Mouse (Mus musculus): ENCODE measurements around the gene Ptpn11.
A peak's percentile ranks its signal among the peaks of the same experiment; 100 is the strongest.

Ptpn11 gene

DNA sequence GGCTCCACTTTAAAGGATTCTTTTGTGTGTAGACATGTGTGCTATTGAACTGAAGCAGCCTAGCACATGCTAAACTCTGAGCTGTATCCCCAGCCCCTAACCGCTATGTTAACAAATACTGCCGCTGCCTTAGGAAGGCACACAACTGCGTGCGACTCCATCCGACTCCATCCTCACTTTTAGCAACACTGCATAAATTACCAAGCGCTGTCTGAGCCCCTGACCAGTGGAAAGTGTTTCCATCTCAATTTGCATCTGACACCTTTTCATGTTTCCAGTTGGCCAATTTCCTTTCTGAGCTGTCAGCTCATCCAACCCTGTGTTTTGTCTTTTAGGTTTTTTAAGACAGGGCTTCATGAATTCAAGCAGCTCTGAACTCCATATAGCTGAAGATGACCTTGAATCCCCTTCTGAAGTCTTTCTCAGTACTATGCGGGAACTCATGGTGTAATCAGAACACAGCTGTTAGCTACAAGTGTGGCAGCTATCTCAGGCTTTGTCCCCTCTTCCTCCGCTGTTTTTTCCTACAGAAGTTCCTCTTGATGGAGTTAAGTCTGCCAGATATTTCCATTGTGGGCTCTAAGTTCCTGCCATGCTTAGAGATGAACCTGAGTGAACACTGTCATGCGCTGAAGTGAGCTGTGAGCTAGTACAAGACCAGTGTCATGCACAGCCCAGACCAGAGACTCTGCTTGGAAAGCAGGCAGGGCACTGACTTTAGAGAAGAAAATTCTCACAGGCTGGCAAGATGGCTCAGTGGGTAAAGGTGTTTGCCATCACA lies 11.9 kb downstream of the Ptpn11 start:
- no peak for DNase-seq

DNA sequence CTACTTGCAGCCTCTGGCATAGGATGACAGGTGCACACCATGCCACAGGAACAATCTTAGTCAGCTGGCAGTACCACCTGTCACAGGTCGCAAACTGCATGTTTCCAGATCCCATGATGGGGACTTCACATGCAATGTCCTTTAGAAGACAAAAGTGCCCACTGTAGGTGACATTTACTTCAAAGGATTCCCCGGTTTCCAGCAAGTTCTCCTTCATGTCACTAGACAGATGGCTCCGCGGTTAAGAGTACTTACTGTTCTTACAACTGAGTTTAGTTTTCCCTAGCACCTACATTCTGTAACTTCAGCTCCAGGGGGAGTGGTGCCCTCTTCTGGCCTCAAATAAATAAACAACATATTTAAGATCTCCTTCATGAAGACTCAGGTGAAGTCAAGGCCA lies 18.4 kb downstream of the Ptpn11 start:
- peak; percentile 19 to 23 for DNase-seq

DNA sequence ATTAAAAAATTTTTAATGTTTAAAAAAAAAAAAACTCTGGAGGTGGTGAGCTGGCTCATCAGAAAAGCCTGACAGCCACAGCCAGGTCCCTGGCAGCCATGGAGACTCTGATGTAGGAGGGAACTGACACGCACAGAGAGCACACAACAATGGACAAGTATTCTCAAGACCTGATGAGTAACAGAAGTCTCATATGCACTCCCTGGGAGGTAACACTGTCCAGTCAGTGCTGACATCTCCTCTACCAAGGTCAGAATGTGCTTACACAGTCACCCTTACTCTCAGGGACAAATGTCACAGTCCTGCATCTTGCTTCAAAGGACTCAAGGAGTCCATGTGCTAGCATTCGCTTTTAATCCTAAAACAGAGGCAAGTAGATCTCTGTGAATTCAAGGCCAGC lies 21.6 kb downstream of the Ptpn11 start:
- DNase-seq: no peak

DNA sequence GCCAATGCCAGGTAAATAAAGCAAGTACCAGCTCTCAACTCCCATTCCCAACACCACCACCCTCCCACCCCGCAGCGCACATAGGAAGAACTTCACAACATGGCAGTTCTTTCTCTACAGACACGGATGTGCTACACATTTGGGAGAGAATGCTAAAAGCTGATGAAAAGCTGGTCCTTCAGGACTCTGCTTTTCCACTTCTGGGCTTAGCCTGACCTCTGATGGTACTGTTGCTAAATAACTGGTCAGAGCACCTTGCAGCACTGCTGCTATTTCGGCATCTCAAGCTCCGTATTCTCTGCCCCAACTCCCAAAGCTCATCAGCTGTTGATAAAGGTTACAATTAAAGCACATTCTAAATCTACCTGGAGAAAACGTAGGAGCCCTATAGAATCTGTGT lies 24.3 kb downstream of the Ptpn11 start:
- no peak for DNase-seq

- DNase-seq: no peak
These were observed 28.3 kb downstream of the Ptpn11 start for GRCm38 (mm10) chr5:121162923-121163322.

DNA sequence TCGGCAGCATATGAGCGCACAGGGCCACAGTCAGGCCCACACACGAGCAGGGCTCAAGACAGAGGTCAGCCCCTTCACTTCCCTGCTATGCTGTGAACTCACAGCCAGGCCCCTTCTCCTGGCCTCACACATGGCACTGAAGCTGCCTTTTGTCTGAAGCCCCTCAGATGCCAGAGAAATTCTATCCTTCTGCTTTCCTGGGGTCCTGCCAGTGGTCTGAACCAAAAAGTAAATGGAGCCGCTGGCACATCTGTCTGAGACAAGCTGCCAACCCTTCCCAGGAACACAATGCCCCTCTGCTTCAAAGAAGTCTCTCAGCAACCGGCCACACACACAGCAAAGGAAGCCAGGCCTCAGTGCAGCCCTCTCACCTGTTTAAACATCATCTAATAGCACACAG lies 28.9 kb downstream of the Ptpn11 start:
- DNase-seq: no peak

GRCm38 (mm10) chr5:121158966-121159365 lies 32.2 kb downstream of the Ptpn11 start:
- DNase-seq: no peak

DNA sequence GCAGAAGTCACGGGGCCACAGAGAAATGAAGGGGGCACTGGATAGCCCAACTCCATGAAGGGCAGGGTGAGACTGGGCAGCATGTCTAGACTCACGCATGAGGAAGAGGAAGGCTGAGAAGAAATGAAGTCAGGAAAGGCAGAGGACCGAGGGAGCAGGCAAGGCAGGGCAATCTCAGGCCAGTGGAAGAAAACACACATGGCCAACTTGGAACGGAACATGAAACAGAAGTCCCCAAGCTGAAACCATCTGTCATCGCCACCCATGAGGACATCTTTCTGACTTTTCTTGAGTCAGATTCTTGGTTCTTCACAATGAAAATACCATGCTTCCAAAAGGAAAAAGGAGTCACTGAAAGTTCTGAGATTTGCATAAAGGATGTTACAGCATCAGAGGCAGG lies 33.7 kb downstream of the Ptpn11 start:
- DNase-seq: no peak

DNA sequence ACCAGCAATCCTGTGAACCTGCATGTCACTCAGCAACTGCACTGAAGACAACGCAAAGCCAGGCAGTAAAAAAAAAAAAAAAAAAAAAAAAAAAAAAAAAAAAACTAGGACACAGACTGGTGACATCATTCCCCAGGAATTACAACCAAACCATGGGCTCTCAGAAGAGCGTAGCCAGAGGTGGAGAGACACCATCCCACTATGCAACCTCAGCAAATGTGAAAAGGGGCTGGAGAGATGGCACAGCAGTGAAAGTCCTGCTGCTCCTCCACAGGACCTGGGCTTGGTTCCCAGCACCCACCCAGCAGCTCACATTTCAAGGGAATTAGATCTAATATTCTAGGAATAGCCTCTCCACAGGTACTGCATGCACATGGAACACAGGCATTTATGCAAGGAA lies 34.2 kb downstream of the Ptpn11 start:
- no peak for DNase-seq

- DNase-seq: no peak
These were observed 35.1 kb downstream of the Ptpn11 start for GRCm38 (mm10) chr5:121156121-121156520.

GRCm38 (mm10) chr5:121150684-121151083 lies 40.5 kb downstream of the Ptpn11 start:
- no peak for DNase-seq

GRCm38 (mm10) chr5:121149246-121149645 lies 42.0 kb downstream of the Ptpn11 start:
- no peak for DNase-seq

- no peak for DNase-seq
These were observed 44.9 kb downstream of the Ptpn11 start for GRCm38 (mm10) chr5:121146275-121146674.

- no peak for DNase-seq
These were observed 45.6 kb downstream of the Ptpn11 start for GRCm38 (mm10) chr5:121145609-121146008.

DNA sequence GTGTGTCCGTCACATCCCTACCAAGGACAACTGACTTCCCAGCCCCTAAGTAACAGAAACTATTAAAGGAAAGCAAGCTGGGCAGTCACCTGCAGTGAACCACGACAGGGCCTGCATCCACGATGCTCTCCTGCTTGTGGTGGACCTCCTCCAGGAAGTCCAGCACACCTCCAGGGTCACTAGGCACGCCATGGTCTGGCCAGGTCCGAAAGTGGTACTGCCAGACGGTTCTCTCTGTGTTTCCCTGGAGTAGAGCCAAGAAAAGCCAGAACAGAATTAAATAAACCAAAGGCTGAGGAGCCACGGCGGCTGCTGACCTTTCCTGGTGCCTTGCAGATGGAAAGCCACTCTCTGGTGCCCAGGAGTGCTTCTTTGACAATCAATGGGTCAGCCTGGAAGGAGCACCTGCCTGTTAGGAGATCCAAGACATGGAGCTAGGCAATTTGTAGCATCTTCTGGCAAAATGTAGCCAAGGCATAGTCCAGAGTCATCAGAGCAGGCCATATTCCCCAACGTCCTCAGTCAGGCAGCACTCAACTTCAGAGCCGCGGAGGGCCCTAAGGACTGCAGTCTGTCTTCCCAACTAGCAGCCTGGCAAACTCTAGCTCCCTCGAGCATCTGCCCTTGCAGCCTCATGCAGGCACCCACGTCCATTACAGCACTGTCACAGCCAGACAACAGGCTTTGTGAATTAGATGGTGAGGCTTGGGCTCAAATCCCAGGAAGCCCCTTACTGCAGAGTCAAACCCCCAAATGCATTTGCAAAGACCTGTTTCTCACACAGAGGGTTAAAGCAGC lies 46.6 kb downstream of the Ptpn11 start:
- no peak for DNase-seq

DNA sequence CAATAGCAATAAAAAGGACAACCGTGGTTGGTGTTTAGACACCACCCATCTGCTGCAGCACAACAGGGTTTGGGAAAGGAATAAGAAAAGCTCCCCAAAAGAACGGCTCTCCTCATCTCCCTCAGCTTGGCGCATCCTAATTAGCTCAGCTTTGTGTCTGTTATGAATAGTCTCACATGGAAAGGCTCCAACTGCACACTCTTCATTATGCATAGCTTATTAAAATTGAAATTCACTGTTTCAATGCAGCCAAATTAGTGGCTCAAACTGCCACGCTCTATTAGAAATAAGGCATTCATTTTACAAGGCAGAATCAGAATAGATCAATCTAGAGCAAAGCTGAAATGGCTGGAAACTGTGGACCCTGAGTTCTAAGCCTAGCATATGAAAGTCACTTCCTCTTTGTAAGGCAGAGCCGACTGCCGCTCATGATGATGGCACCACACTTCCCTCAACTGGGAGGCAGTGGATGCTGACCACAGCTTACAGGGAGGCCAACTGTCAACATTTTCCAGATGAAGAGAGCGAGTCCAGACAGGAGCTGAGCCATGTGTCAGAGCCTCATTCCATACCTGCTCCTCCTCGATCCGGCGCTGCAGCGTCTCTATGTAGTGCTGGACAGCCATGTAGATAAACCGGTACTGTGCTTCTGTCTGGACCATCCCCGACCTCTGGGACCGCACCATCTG lies 48.6 kb downstream of the Ptpn11 start:
- DNase-seq: no peak

GRCm38 (mm10) chr5:121140276-121140675 lies 50.9 kb downstream of the Ptpn11 start:
- DNase-seq: no peak

DNA sequence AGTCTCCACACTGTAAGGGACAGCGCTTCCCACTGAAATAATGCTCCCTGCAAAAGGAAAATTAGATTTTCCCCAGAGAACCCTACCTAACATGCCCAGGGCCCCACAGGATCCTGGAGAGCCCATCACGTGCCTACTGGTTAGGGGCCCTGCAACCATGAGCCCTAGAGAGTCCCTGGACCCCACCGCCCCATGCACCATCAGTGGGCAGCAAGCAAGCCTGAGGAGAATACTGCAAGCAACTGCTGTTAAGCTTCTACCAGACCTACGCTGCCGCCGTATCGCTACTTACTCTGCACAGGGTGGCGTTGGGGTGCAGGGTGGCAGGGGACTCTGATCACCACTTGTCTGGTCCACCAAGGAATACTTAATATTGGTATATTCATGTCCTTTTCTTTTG lies 54.1 kb downstream of the Ptpn11 start:
- DNase-seq: no peak

DNA sequence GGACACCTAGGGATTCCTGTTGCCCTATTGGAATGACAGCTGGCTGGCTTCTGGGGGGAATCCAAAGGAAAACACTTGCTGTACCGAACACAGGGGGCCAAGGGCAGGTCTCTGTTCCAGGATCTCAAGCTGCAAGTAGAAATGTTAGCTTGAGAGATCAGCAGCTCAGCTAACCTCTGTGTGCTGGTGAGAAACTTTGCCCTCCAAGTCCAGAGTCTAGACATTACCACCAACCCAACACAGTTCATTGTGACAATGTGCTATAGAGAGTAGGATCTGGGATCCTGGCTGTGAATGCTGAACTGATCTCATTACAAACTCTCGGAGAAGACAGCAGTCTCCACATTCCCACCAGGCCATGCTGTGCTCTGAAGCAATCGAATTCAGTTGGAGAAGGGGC lies 59.4 kb downstream of the Ptpn11 start:
- DNase-seq: no peak

DNA sequence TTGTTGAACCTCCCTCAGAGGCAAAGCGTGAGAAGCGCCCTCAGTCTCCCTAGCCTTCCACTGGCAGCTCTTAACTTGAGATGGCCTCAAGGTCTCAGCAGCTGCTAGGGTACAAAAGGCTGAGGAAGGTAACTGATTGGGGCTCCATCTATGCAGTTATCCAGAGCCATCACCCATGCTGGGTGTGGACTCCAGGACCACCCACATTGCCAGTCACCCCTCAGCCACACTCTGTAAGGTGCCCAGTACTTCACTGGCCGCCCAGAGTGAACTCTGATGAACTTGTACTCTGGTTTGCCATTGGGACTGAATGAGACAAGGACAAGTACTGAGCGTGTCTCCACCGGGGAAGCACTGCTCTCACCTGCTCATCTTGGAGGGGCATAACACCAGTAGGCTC lies 61.9 kb downstream of the Ptpn11 start:
- no peak for DNase-seq

- peak; percentile 45 to 54 for DNase-seq
These were observed 65.1 kb downstream of the Ptpn11 start for GRCm38 (mm10) chr5:121126051-121126450.

GRCm38 (mm10) chr5:121125563-121125962 lies 65.6 kb downstream of the Ptpn11 start:
- no peak for DNase-seq
